Mouse (Mus musculus) liver, embryonic 14 days (tissue): Measurements from ENCODE around the gene Pnpla3. TPM values are rescaled to one million over a fixed set of nuclear protein-coding genes. Genes with fewer than 3 reads are reported as not detected.

Source experiments
- polyA plus RNA-seq: library from polyadenylated mRNA; depleted of rRNA; stranded (reverse); fragments of >200 nt; gene quantifications from 2 replicates; pipeline ENCODE4 v1.2.3, GENCODE M21; 2012; rRNA removed

Pnpla3 gene
- polyA plus RNA-seq, result 3.2 and 4.3 TPM in 2 replicates

DNA sequence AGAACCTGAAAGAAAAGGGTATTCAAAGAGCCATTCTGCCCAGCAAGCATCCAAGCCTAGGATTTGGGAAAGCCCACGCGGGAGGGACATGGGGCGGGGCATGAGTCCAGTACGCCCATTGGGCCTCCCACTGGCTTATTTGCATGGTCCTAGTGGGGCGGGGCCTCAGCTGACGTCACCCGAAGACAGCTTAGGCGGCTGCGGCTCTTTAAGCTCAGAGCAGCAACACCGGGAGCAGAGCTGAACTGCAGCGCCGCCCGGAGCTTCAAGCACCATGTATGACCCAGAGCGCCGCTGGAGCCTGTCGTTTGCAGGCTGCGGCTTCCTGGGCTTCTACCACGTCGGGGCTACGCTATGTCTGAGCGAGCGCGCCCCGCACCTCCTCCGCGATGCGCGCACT lies at the start of gene Pnpla3:
TSS of gene Pnpla3 (plus strand) at position 238 of the 400 bp plus-strand sequence.

DNA sequence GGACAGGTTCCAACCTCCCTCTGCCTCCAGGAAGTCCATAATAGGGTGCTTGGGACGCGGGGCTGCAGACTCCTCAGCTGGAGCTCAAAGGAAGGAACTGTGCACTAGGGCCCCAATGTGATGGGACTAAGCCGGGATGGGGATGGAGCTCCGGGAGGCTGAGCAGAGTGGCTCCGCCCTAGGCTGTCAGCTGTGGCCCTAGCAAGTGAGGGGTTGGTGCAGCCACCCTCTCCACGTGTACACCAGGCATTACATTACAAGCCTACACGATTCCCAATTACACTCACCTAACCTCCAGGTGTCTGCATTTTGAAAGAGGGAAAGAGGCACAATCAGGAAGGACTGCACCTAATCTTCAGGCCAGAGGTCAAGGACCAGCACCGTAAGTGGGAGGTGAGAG lies 44.6 kb upstream of the Pnpla3 start, which contains the start of gene Pnpla5:
TSS of gene Pnpla5 (minus strand) at position 101 of the 400 bp plus-strand sequence.

DNA sequence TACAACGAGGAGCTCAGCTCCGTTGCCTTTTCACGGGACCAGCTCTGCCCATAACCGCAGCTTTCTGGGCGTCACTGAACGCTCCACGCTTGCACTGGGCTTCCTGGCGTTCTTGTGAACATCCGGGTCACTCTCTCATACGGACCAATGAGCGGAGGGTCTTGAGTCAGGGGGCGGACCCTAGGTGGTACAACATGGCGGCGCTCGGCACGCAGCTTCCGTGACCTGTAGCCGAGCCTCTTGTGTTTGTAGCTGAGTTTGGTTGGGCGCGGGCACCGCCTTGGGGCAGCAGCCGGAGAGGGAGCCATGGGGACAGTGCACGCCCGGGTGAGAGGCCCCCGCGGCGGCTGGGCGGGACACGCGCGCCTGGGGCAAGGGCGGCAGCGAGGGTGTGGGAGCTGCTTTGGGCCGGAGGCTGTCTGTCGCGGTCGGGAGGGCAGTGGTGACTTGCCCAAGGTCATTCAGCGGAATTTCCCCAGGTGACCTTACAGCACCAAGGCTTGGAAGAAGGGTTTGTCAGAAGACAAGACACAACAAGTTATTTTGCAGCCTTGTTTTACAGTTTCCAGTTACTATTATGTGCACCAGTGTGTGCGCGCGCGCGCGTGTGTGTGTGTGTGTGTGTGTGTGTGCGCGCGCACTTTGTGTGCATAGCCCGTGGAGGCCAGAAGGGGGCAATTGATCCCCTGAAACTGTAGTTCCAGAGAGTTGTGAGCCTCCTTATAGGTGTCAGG lies 24.6 kb downstream of the Pnpla3 start, which contains the start of gene Samm50:
TSS of gene Samm50 (plus strand) at position 184 of the 734 bp plus-strand sequence.

DNA sequence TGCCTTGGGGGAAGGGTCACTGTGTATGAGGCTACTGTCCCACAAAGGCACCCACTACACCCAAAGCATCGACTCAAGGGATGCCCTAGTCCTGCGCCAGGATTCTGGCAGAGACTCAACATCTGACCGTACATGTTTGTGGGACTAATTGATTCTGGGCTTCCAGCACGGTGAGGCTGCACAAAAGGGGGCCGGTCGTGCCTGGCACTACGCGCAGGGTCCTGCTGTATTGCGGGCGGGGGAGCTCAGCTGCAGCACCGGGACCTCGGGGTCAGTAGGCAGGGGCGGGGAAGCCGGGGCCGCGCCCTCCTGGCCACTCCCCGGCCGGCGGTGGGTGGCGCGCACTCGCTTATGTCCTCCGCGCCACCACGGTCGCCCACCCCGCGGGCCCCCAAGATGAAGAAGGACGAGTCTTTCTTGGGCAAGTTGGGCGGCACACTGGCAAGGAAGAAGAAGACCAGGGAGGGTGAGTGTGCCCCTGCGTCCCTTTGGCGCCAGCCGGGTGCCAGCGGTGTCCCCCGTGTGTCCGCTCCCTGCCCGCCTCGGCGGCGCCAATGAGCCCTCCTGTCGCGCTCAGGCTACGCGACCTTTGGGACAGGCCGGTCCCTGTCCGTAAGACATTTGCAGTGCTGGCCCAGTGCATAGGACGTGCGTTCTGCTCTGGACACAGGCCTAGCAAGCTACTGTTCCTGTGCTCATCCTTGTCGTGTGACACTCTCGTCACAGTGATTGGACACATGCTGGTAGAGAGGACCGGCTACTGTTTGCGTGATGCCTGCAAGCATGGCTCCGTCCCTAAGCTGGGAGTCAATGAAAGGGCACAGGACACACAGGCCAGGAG lies 64.3 kb downstream of the Pnpla3 start, which contains the start of gene Parvb:
TSS of gene Parvb (plus strand) at position 323 of the 841 bp plus-strand sequence.

Other genes with a start within 250 kb of the Pnpla3 start
- not detected in 2 replicates for gene Efcab6, start 102.5 kb upstream of the Pnpla3 start, polyA plus RNA-seq
- gene Sult4a1, start 62.1 kb upstream of the Pnpla3 start, polyA plus RNA-seq, result 0.06 and 0.07 TPM in 2 replicates
- 0.02 and 0.03 TPM in 2 replicates for gene Pnpla5, start 44.7 kb upstream of the Pnpla3 start, polyA plus RNA-seq
- gene Samm50, start 24.4 kb downstream of the Pnpla3 start, polyA plus RNA-seq, result 10.3 and 14.2 TPM in 2 replicates
- gene Parvb, start 64.2 kb downstream of the Pnpla3 start, polyA plus RNA-seq, result 20.0 and 24.9 TPM in 2 replicates
- 7.5 and 9.8 TPM in 2 replicates for gene Parvg, start 156.2 kb downstream of the Pnpla3 start, polyA plus RNA-seq